8 mouse cellular contexts compared by ENCODE assay signal in genomic region chr2:30652581-30653037, GRCm38 (mm10). TPM values are rescaled to one million over a fixed set of nuclear protein-coding genes. Genes with fewer than 3 reads are reported as not detected.
DNase-seq lines count a peak whose midpoint lies in the region; ATAC-seq and TF ChIP-seq lines count a peak whose summit lies in the region.

No protein-coding gene starts in this region.

- no peaks in the 10 kb centered on the region for H3K36me3 ChIP-seq in hindbrain, postnatal 0 days (ENCODE audit: insufficient read depth, low read length)
- no peaks in the 10 kb centered on the region for H3K36me3 ChIP-seq in midbrain, embryonic 10.5 days

- peaks cover 31% of the 10 kb centered on the region for H3K4me1 ChIP-seq in hindbrain, postnatal 0 days (ENCODE audit: insufficient read depth, low read length)
- peaks cover 100% of the 10 kb centered on the region for H3K4me1 ChIP-seq in midbrain, embryonic 10.5 days

- H3K27ac ChIP-seq in hindbrain, postnatal 0 days = peak overlapping the region; percentile 86
- peak overlapping the region; percentile 99 for H3K27ac ChIP-seq in midbrain, embryonic 10.5 days (replicated peaks)

- H3K27me3 ChIP-seq in hindbrain, postnatal 0 days (ENCODE audit: insufficient read depth, low read length) = no peaks in the 10 kb centered on the region
- no peaks in the 10 kb centered on the region for H3K27me3 ChIP-seq in midbrain, embryonic 10.5 days (ENCODE audit: low read depth, poor library complexity, severe bottlenecking)

- peak; percentile 73 for DNase-seq in testis, postnatal 10 days (ENCODE audit: low spot score)
- no peak for DNase-seq in testis, postnatal 14 days (ENCODE audit: low spot score)
- DNase-seq in gastrocnemius, postnatal 25 days = peak; percentile 80
- DNase-seq in hindbrain, postnatal 0 days (ENCODE audit: low spot score) = peak; percentile 71
- peak; percentile 71 for DNase-seq in midbrain, embryonic 10.5 days (ENCODE audit: low spot score)
- DNase-seq in right cerebral cortex, adult 18-20 months = no peak
- DNase-seq in adipocyte (ENCODE audit: low spot score) = no peak
- no peak for DNase-seq in cerebellum, adult 11-12 months

- 4% methylated on average over 13 of the region's 13 CpGs for WGBS in hindbrain, postnatal 0 days
- 2% methylated on average over 13 of the region's 13 CpGs for WGBS in midbrain, embryonic 10.5 days

- H3K9ac ChIP-seq in hindbrain, postnatal 0 days (replicated peaks; ENCODE audit: low read length) = 0 out of 2 replicates have a peak overlapping the region, but pooled peaks have one; percentile 26

- H3K4me2 ChIP-seq in hindbrain, postnatal 0 days (ENCODE audit: low read depth, low read length) = no peak overlapping the region

- peak; percentile 13; the same call in 1 of the 2 replicates for ATAC-seq in hindbrain, postnatal 0 days

- no peak overlapping the region for H3K4me3 ChIP-seq in hindbrain, postnatal 0 days (ENCODE audit: low read length)
- peak overlapping the region; percentile 38 for H3K4me3 ChIP-seq in midbrain, embryonic 10.5 days

- no peaks in the 10 kb centered on the region for H3K9me3 ChIP-seq in hindbrain, postnatal 0 days (ENCODE audit: low read length)
- no peaks in the 10 kb centered on the region for H3K9me3 ChIP-seq in midbrain, embryonic 10.5 days (replicated peaks)

- no peak for TF ChIP-seq CTCF in hindbrain, postnatal 0 days (IDR thresholded peaks at IDR 0.05; ENCODE audit: low read depth)

RNA-seq across cellular contexts. Expression of gene Cstad, which starts 57.8 kb away (rescaled TPM):
- 1 to 10 TPM; 2.3 TPM for total RNA-seq in gastrocnemius, postnatal 25 days (2021)
- 1.3 and 4.6 TPM in 2 replicates for total RNA-seq in hindbrain, postnatal 0 days (2014; rRNA removed)
- polyA plus RNA-seq in hindbrain, postnatal 0 days (2015; fragmentation: Nextera tagmentation; extraction: Ambion mirVana) = 0.54 TPM in 1 of 2 replicates, not detected in the other
- polyA plus RNA-seq in midbrain, embryonic 10.5 days (2016; fragmentation: Nextera tagmentation; extraction: Ambion mirVana) = 0.20 and 0.34 TPM in 2 replicates

Comparison
In these comparisons a context has a peak if more than half of its experiments do, and no peak if none do; other contexts are left out.
1. DNase-seq: peak in testis, postnatal 10 days (single experiment), gastrocnemius, postnatal 25 days (single experiment), hindbrain, postnatal 0 days (single experiment) and midbrain, embryonic 10.5 days (single experiment); none in testis, postnatal 14 days (single experiment), right cerebral cortex, adult 18-20 months (single experiment), adipocyte (single experiment) and cerebellum, adult 11-12 months (single experiment).